Mouse (Mus musculus) kidney, postnatal 4 days (tissue): ENCODE measurements at regions not wholly inside any gene's neighbourhood (a gene's known extent, or its start where the extent isn't known, plus 50 kb on each side); places are given as distances from the start of the nearest gene placed in this dataset.

Source experiments
- DNase-seq, 2 experiments: peaks; one replicate each; pipeline ENCODE4 v3.0.0; 2021; ENCODE audit warnings: mixed read lengths in 2 of 2

DNA sequence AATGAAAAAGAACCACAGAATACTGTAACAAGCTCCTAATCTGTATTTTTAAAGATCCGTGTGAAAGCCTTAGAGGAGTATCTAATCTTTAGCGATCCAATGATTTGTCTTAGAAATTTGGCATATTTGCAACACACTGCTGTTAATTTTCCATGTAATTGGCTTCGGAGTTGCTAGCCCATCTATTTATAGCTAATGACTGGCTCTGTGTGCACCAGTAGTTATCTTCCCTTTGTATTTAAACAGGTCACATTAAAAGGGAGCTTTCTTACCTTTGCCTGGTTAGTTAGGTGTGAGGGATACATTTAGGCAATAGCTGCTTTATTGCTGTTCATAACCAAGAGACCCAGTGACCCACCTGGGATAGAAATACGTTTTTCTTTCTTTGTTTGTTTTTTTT is 256.3 kb upstream of the Mme start:
- DNase-seq: no peak

- no peak for DNase-seq
Measured at GRCm38 (mm10) chr3:62976906-62977305, 264.4 kb upstream of the Mme start.

GRCm38 (mm10) chr3:62963244-62963643 is 278.1 kb upstream of the Mme start:
- DNase-seq: no peak

DNA sequence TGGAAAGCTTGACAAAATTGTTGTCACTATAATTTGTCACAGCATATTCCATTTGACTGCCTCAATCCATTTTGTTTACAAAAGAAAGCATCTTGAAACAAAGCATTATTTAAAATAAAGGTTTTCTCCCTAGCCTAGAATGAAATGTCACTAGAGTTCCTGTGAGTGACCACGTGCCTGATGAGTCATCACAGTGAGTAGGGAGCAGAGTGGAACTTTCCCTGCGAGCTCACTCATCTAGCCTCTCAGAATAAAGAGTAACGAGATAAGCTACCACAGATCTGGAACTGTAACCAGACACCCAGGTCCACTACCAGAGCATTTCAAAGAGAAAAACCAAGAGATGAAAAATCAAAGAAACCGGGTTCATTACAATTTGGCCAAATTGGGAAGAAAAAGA is 278.7 kb upstream of the Mme start:
- no peak for DNase-seq

DNA sequence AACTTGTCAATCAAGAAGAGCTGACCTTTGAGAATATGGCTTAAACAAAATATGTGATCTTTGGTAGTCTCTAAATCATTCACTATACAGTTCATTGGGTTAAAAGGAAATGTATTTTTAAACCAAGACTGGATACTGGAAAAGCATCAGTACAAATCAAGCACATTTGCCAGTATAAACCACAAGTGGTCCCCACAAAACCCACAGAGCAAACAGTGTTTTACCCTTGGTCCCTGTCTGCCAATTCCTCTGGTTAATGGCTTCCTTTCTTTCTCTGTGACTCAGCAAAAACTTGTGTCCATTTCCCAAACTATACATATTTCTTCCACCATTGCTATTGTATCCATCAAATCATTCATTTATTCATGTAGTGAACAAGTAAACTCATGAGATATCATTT is 296.0 kb upstream of the Mme start:
- DNase-seq: no peak

DNA sequence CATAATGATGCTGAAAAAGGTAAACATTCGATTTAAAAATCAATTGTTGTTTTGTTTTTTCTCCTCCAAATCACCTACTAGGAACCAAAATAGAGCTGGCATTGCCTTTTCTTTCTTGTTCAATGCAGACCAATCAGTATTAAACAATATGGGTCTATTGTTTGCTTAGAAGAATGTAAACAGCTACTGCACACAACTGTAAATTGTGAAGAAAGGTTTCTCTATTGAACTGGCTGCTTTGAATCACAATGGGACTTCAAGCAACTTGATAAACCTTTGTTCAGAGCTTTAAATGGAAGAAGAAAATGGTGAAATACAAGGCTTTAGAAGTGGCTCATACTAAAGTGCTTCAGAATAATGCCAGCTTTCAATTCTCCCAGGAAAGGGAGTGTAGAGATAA is 302.7 kb upstream of the Mme start:
- DNase-seq: no peak

DNA sequence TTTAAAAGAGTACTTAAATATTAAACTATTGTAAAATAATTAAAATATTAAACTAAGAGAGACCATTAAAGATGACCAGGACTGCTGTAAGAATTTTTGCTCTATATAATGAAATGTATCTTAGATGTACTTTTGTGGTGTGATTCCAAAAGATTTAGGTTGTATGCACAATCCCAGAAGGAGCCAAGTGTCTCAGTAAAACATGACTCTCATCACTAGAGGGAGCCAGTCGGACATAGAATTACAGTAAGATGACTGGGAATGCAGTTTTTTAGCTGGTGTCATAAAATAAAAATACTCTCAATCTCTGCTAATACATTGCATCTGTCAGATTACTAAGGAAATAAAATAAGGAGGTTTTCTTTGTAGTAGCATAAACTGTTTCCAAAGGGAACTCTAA is 316.9 kb upstream of the Mme start:
- peak in 1 of 2 experiments; percentile 4 for DNase-seq

DNA sequence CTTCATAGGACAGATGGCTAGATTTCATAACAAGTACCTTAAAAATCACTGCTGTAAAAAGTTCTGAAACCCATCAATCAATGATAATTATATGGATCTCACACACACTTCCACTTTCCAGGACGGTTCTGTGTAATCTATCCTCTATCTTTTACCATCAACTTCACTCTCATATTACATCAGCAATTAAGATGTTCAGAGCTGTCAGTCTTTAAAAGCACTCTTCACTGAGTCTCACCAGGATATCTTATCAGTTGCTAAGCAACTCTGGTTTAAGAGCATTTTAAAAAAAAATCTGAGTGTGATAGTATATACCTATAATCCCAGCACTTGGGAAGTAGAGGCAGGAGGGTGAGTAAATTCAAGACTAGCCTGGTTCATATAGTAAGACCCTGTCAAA is 312.0 kb upstream of the Gpr149 start:
- DNase-seq: no peak

GRCm38 (mm10) chr3:62885104-62885503 is 280.2 kb upstream of the Gpr149 start:
- no peak for DNase-seq

DNA sequence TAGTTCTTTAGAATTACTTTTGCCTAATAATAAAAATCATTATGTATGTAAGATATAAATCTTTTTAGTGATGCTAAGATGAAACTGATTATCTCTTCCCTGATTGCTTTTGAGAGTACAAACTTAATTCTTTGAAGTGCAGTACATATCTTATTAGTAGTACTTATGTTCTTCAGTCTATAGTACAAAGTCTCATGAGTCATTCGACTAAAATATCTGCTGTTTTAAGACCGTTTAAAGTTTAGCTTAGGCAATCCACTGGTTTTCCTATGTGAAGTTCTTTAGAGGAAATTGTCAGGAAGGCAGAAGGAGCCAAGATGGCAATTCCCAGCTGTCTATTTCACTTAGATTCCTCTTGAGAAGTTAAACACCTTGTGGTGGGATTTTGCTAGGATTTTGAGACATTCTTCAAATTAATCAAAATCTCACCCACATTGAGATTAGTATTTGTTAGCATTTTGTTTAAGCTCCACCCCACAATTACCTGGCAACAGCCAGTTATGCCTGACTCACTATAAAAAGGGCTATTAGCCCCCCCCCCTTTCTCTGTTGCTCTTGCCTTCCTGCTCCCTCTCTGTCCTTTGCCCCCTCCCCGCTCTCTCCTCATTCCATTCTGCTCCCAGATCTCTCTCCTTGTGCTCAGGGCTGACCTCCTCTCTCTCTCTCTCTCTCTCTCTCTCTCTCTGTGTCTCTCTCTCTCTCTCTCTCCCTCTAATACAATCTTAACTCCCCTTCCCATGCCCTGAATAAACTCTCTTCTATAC is 277.6 kb upstream of the Gpr149 start:
- no peak for DNase-seq

- DNase-seq: peak; percentile 52 to 55
Measured at GRCm38 (mm10) chr3:62860731-62861130, 255.8 kb upstream of the Gpr149 start.

DNA sequence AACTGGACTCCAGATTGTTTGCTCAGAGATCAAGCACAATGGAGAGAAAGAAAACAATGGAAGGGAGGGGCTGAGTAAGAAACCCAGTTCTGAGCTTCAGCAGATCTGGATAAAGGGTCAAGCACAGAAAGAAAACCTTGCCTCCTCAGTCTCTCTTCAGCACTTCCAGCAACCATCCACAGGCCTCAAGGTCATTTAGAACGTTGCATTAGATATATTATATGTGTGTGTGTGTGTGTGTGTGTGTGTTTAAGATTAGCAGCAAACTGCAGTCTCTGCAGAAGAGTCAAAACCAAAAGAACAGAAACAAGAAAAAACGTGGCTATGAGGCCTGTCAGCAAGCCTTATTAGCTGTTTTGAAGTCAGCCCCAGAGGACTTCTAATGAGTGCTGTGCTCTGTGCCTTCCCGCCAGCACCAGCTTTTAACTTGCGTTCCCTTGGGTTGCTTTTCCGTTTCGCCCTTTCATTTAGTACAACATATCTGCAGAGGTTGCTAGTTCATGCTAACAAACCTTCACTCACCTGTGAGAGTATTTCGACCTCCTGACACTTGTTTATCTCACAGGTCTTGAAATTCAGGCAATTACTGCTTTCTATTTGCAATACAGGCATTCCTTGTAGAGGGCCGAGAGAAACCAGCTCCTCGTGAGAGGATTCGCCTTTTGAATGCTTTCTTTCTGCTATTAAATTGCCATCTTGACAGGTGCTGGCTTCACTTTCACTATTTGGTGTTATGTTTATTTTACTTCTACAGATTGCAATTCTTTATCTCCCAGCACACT is 230.9 kb upstream of the Gpr149 start:
- DNase-seq: no peak

DNA sequence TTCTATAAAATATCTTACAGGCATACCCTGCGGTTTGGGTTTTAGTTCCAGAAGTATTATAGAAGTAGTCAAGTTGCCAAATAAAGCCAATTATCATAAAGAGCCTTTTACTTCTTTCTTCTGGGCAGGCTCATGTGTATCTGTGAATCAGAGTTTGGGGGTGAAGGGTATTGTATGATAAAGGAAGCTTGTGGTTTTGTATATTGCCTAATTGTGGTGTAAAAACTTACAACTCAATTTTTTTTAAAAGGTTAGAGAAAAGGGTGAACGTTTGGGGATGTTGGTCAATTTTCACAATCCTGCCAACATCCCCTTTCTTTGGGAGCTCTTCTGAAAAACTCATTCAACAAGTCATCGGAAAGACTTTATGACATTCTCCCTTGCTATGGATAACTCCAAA is 219.0 kb upstream of the Gpr149 start:
- DNase-seq: no peak

GRCm38 (mm10) chr3:62801044-62801443 is 196.1 kb upstream of the Gpr149 start:
- peak; percentile 44 to 64 for DNase-seq

GRCm38 (mm10) chr3:62786233-62786632 is 181.3 kb upstream of the Gpr149 start:
- no peak for DNase-seq
